Mouse (Mus musculus) erythroblast, embryonic 14.5 days (primary cell): ENCODE measurements around the gene Mocs1. TPM values are rescaled to one million over a fixed set of nuclear protein-coding genes. Genes with fewer than 3 reads are reported as not detected.

Experiments used
- H3K27me3 ChIP-seq: 2 replicates; pipeline ENCODE4 v1.6.1; 2012; ENCODE audit warnings: inconsistent platforms; ENCODE audit not compliant: control insufficient read depth
- H3K36me3 ChIP-seq: 2 replicates; pipeline ENCODE4 v1.6.1; 2012; ENCODE audit warnings: mild to moderate bottlenecking, inconsistent platforms; ENCODE audit not compliant: control insufficient read depth
- H3K4me1 ChIP-seq: 2 replicates; pipeline ENCODE4 v1.6.1; 2012; ENCODE audit warnings: inconsistent platforms; ENCODE audit not compliant: control insufficient read depth
- H3K4me3 ChIP-seq: replicated peaks from 2 replicates; pipeline ENCODE3; 2012; ENCODE audit warnings: moderate library complexity, mild to moderate bottlenecking, inconsistent platforms
- H3K9me3 ChIP-seq: 2 replicates; pipeline ENCODE4 v1.6.1; 2012; ENCODE audit warnings: low read length, inconsistent platforms, mixed read lengths; ENCODE audit not compliant: control insufficient read depth
- GATA1 ChIP-seq: IDR thresholded peaks from 2 replicates; pipeline ENCODE4 v1.6.1; 2012; ENCODE audit warnings: low read length, inconsistent platforms, mixed read lengths
- TAL1 ChIP-seq: IDR thresholded peaks from 3 replicates; pipeline ENCODE4 v1.6.1; 2012; ENCODE audit warnings: low read length, inconsistent platforms, mixed read lengths
- polyA plus RNA-seq: library from polyadenylated mRNA; stranded (reverse); fragments of >175 nt; gene quantifications from 2 replicates; pipeline ENCODE4 v1.2.3, GENCODE M21; 2012

Gene Mocs1
- 0.95 and 1.4 TPM in 2 replicates for polyA plus RNA-seq

DNA sequence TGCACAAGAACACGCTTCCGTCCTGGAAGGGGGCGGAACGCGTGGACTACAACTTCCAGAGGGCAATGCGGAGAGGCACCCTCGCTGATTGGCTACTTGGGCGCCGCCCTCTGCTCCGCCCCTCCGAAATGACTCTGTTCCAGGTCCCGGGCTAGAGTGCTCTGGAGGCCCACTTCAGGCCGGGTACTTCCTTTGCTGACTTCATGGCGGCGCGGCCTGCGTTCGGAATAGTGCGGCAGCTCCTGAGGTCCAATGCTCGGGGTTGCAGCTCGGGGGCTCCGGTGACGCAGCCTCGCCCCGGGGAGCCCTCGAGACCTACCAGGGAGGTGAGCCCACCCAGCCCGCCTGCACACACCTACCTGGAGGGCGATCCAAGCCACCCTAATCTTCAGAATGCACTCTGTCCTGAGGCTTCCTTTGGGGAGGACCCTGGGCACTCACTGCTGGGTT lies at the start of gene Mocs1:
Gene Mocs1 (plus strand): TSS at position 124 of the 450 bp plus-strand sequence.
- Histone ChIP-seq H3K4me3 (peak within 1 kb of the TSS; percentile 72), H3K27me3 (no peaks in the 10 kb centered on the region), H3K4me1 (peaks cover 47% of the 10 kb centered on the region), H3K9me3 (no peaks in the 10 kb centered on the region), H3K36me3 (peaks cover 14% of the 10 kb centered on the region)
- TF ChIP-seq GATA1: no peak
- TF ChIP-seq TAL1: no peak

DNA sequence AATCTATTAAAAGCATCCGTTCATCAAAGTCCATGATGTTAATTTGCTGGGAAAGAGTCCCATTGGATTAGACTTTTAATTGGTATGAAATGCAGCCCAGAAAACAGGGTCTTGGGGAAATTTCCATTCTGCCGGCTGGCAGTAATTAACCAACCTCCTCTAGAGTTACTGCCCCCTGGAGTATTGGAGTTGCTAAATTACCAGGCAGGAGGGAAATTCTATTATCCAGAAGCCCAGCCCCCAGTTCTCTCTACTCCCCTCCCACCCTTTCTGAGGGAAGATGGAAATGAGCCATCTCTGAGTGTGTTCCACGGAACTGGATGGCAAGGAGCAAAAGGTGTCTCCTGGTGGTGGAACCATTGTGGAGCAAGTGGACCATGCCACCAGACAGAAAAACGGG lies 48.5 kb upstream of the Mocs1 start:
- Histone ChIP-seq H3K9me3 (no peaks in the 10 kb centered on the region; the same call in 1 of the 2 replicates), H3K4me3 (no peak overlapping the region), H3K4me1 (no peaks in the 10 kb centered on the region), H3K36me3 (no peaks in the 10 kb centered on the region), H3K27me3 (no peaks in the 10 kb centered on the region)
- TF ChIP-seq TAL1 (no peak), GATA1 (no peak)

DNA sequence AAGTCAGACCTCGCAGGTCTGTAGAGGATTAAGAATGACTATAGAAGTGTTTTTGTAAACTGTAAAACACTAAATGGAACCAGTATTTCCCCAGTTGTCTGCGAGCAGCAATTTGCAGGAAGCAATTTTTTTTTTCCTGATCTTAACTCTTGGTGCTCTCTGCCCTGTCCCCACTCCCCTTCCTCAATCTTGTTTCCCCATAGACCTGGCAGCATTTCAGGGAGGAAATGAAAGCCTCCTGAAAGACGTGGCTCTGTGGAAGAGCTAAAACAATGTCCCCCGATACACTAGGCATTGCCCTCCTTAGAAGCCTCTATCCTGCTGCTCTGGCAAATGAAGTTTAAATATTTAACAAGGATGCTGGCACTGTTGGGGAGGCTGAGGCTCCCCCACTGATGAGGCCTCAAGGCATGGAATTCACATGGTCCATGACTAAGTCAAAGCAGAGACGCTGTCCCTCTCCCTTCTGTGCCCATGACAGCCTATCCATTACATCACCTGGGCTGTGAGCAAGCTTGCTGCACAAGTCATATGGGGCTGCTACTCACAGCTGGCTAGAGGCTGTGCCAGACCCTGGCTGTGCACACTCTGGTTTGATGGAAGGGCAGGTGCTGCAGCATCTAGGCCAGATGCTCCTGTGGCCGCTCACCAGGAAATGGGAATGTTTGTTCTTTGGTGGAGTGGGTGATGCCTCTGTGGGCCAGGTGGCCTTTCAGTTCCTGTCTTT lies 43.8 kb upstream of the Mocs1 start:
- Histone ChIP-seq H3K4me1 (no peaks in the 10 kb centered on the region), H3K4me3 (no peak overlapping the region), H3K9me3 (peaks cover 7% of the 10 kb centered on the region), H3K27me3 (no peaks in the 10 kb centered on the region), H3K36me3 (no peaks in the 10 kb centered on the region)
- TF ChIP-seq GATA1 (no peak), TAL1 (no peak)

DNA sequence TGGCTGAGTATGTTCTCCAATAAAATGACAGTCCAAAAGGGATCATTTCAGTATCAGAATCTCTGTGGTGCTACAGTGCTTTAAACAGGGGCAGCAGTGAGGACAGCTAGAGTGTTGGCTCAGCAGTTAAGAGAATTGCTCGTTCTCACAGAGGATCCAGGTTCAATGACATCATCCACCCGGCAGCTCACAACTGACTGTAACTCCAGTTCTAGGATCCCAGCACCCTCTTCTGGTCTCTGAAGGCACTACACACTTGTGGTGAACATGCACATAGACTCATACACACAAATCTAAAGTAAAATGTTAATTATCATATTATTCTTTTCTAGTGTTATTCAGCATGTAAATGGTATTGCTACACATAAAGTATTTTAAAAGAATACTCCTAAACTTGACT lies 40.4 kb upstream of the Mocs1 start:
- Histone ChIP-seq H3K36me3 (no peaks in the 10 kb centered on the region), H3K27me3 (no peaks in the 10 kb centered on the region), H3K9me3 (peaks cover 7% of the 10 kb centered on the region), H3K4me3 (no peak overlapping the region), H3K4me1 (no peaks in the 10 kb centered on the region)
- TF ChIP-seq GATA1: no peak

DNA sequence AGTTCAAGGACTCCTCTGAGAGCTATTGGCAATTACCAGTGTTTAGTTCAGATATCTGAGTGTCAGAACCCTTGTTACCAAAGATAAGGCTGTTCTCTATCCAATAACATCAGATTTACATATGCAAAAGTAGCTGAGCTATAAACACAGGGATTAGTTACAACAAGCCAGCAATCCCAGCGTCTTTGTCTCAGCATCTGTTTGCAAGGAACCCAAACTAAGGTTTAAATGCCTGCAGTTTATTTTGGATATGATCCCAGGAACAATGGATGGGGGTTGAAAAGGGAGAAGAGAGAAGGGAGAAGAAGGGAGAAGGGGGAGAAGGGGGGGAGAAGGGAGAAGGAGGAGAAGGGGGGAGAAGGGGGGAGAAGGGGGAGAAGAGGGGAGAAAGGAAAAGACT lies 35.4 kb upstream of the Mocs1 start:
- H3K4me1 ChIP-seq: no peaks in the 10 kb centered on the region
- no peak overlapping the region for H3K4me3 ChIP-seq
- no peaks in the 10 kb centered on the region for H3K27me3 ChIP-seq
- H3K9me3 ChIP-seq: peaks cover under 1% of the 10 kb centered on the region
- no peaks in the 10 kb centered on the region for H3K36me3 ChIP-seq
- TF ChIP-seq GATA1 (no peak), TAL1 (no peak)

DNA sequence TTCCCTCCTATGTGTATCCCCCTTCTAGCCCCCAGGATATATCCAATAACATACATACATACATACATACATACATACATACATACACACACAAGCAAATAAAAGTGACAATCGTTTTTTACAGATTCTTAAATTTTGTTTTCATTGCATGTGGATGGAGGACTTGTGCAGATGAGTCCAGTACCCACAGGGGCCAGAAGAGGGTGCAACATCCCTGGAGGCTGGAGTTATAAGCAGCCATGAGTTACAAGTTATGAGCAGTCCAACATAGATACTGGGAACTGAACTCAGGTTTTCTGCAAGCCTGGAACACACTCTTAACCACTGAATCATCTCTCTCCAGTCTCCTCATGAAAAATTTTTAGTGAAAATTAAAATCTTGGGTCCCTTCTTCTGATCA lies 33.3 kb upstream of the Mocs1 start:
- Histone ChIP-seq H3K27me3 (no peaks in the 10 kb centered on the region), H3K4me3 (no peak overlapping the region), H3K9me3 (no peaks in the 10 kb centered on the region), H3K4me1 (no peaks in the 10 kb centered on the region), H3K36me3 (no peaks in the 10 kb centered on the region)
- no peak for TF ChIP-seq TAL1
- TF ChIP-seq GATA1: no peak

DNA sequence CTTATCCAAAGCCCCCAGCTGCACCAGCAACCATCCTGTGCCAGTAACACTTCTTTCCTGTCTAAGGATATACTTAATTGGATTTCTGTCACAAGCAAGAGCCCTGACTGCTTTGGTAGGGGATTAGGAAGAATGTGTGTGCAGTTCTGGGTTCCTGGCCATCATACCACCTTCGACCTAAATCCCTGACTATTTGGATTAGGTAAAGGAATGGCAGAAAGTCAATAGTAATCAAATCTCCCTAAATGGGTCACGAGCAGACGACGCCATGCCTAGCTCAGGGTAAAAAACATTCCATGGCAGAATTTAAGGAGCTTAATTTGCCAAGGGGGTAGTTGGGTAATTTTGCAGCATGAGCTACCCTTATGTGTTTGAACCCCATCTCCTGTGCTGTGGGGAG lies 28.6 kb upstream of the Mocs1 start:
- Histone ChIP-seq H3K4me1 (no peaks in the 10 kb centered on the region), H3K9me3 (no peaks in the 10 kb centered on the region), H3K36me3 (no peaks in the 10 kb centered on the region), H3K4me3 (no peak overlapping the region), H3K27me3 (no peaks in the 10 kb centered on the region)
- TF ChIP-seq GATA1: no peak
- TF ChIP-seq TAL1: no peak

DNA sequence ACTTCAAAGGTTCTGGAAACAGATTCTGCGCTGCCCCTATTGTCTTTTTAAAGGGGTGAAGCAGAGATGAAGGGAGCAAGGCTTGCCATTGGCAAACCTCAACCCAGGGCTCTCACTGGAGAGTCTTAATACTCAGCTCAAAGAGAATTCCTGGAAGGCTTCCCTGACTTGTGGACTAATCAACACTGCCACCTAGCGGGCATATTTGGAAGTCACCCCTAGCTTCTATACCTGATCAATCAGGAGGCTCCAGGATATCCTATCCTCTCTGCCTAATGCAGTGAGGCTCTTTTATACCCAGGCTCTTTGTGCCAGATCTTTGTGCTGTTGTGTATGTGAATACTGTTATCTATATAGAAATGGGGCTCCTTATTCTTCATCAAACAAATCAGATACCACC lies 28.0 kb upstream of the Mocs1 start:
- TF ChIP-seq GATA1 (no peak), TAL1 (no peak)

DNA sequence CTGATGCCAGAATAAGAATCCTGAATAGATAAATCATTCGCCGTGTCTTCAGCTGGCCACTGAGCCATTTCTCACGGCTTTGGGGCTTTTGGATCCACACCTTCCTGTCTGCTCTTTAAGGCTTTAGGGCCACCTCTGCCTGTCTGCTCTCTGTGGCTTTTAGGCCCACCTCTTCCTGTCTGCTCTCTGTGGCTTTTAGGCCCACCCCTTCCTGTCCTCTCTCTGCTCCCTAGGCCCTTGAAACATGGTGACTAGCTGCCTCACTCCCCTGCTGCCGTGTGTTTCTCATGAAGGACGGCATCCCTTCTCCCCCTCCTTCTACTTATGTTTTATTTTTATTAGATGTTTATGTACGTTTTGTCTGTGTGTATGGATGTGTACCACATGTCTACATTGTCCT lies 25.0 kb upstream of the Mocs1 start:
- no peaks in the 10 kb centered on the region for H3K27me3 ChIP-seq
- H3K4me3 ChIP-seq: no peak overlapping the region
- H3K9me3 ChIP-seq: no peaks in the 10 kb centered on the region
- H3K4me1 ChIP-seq: no peaks in the 10 kb centered on the region
- TF ChIP-seq GATA1 (no peak), TAL1 (no peak)
- no peaks in the 10 kb centered on the region for H3K36me3 ChIP-seq

More for the DNA sequence above, 28.0 kb upstream of the Mocs1 start:
- no peaks in the 10 kb centered on the region for H3K4me1 ChIP-seq
- no peaks in the 10 kb centered on the region for H3K9me3 ChIP-seq
- H3K27me3 ChIP-seq: no peaks in the 10 kb centered on the region
- H3K36me3 ChIP-seq: no peaks in the 10 kb centered on the region
- H3K4me3 ChIP-seq: no peak overlapping the region

DNA sequence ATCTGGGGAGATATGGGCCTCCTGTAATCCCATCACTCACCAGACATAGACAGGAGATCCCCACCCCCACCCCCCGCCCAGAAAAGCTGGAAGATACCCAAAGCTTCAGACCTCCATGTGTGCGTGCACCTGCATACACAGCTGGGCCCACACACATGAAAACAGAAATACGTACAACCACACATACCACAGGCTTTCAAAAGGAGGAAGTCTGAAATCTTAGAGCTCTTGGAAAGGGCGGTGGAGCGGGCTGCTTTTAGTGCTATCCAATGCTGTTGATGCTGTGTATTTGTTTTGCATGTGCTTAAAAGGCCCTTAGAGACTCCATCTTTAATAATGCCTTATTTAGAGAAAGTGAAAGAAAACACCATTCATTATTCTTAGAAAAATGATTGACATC lies 22.2 kb upstream of the Mocs1 start:
- H3K4me1 ChIP-seq: no peaks in the 10 kb centered on the region
- H3K36me3 ChIP-seq: no peaks in the 10 kb centered on the region
- TF ChIP-seq GATA1: no peak
- TF ChIP-seq TAL1: no peak
- no peaks in the 10 kb centered on the region for H3K9me3 ChIP-seq
- no peak overlapping the region for H3K4me3 ChIP-seq
- H3K27me3 ChIP-seq: no peaks in the 10 kb centered on the region
